Mouse (Mus musculus): ENCODE data around the gene Irf3. TPM values are rescaled to one million over a fixed set of nuclear protein-coding genes. Genes with fewer than 3 reads are reported as not detected.
A peak's percentile ranks its signal among the peaks of the same experiment; 100 is the strongest.

The Irf3 gene
- polyA plus RNA-seq, 1 experiment: 56.1 TPM

- Histone ChIP-seq H3K9ac (ENCODE audit: low read depth, poor library complexity, severe bottlenecking) (no peak overlapping the region), H3K4me1 (ENCODE audit: control insufficient read depth, insufficient read depth, low read length) (no peaks in the 10 kb centered on the region), H3K36me3 (ENCODE audit: control insufficient read depth, insufficient read depth, low read length, poor library complexity, severe bottlenecking) (peaks cover 17% of the 10 kb centered on the region; the same call in 1 of the 2 replicates), H3K9me3 (replicated peaks; ENCODE audit: control insufficient read depth, insufficient read depth, low read length, poor library complexity, severe bottlenecking) (no peaks in the 10 kb centered on the region), H3K4me3 (ENCODE audit: low read depth, low read length) (no peak overlapping the region), H3K27ac (ENCODE audit: insufficient read depth, low read length) (no peak overlapping the region), H3K27me3 (ENCODE audit: control insufficient read depth, insufficient read depth, low read length, poor library complexity, severe bottlenecking) (no peaks in the 10 kb centered on the region)
- TF ChIP-seq POLR2A (IDR thresholded peaks at IDR 0.05; ENCODE audit: insufficient read depth, low read length): no peak
- TF ChIP-seq CTCF (IDR thresholded peaks at IDR 0.05; ENCODE audit: low read depth, low read length): no peak
- no peak for TF ChIP-seq EP300 (IDR thresholded peaks at IDR 0.05; ENCODE audit: insufficient read depth, low read depth, low read length)
These were observed 16.1 kb downstream of the Irf3 start for GRCm38 (mm10) chr7:45013366-45014095.

DNA sequence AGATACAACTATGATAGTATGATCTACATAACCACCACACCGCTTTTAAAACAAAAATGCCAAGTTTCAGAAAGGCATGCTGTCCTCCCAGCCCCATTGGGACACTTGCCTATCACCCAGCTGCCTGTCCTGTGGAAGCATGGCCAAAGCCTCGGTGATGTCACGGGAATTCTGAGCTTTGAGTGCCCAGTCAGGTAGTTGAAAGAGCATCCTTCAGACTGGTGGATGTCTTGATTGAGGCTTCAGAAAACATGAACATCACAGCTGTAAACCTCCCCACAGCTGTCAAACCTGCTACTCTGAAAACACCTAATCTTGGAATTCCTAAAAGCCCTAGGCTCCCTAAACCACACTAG is 16.6 kb downstream of the Irf3 start:
- no peak overlapping the region for H3K9ac ChIP-seq (ENCODE audit: low read depth, poor library complexity, severe bottlenecking)
- no peak overlapping the region for H3K4me3 ChIP-seq (ENCODE audit: low read depth, low read length)
- peaks cover 17% of the 10 kb centered on the region; the same call in 1 of the 2 replicates for H3K36me3 ChIP-seq (ENCODE audit: control insufficient read depth, insufficient read depth, low read length, poor library complexity, severe bottlenecking)

GRCm38 (mm10) chr7:45015344-45015956 is 18.0 kb downstream of the Irf3 start:
- no peaks in the 10 kb centered on the region for H3K27me3 ChIP-seq (ENCODE audit: control insufficient read depth, insufficient read depth, low read length, poor library complexity, severe bottlenecking)
- H3K9ac ChIP-seq (ENCODE audit: low read depth, poor library complexity, severe bottlenecking): peak overlapping the region; percentile 96
- peak overlapping the region; percentile 62 for H3K27ac ChIP-seq (ENCODE audit: insufficient read depth, low read length)
- peaks cover 14% of the 10 kb centered on the region; the same call in 1 of the 2 replicates for H3K36me3 ChIP-seq (ENCODE audit: control insufficient read depth, insufficient read depth, low read length, poor library complexity, severe bottlenecking)
- H3K4me3 ChIP-seq (ENCODE audit: low read depth, low read length): peak overlapping the region; percentile 89
- no peaks in the 10 kb centered on the region for H3K4me1 ChIP-seq (ENCODE audit: control insufficient read depth, insufficient read depth, low read length)
- TF ChIP-seq EP300 (IDR thresholded peaks at IDR 0.05; ENCODE audit: insufficient read depth, low read depth, low read length) (no peak), CTCF (IDR thresholded peaks at IDR 0.05; ENCODE audit: low read depth, low read length) (no peak), POLR2A (IDR thresholded peaks at IDR 0.05; ENCODE audit: insufficient read depth, low read length) (no peak)
- H3K9me3 ChIP-seq (replicated peaks; ENCODE audit: control insufficient read depth, insufficient read depth, low read length, poor library complexity, severe bottlenecking): no peaks in the 10 kb centered on the region

More for the DNA sequence above, 16.6 kb downstream of the Irf3 start:
- TF ChIP-seq POLR2A (IDR thresholded peaks at IDR 0.05; ENCODE audit: insufficient read depth, low read length): no peak
- no peak for TF ChIP-seq EP300 (IDR thresholded peaks at IDR 0.05; ENCODE audit: insufficient read depth, low read depth, low read length)
- no peak for TF ChIP-seq CTCF (IDR thresholded peaks at IDR 0.05; ENCODE audit: low read depth, low read length)
- Histone ChIP-seq H3K27me3 (ENCODE audit: control insufficient read depth, insufficient read depth, low read length, poor library complexity, severe bottlenecking) (no peaks in the 10 kb centered on the region), H3K9me3 (replicated peaks; ENCODE audit: control insufficient read depth, insufficient read depth, low read length, poor library complexity, severe bottlenecking) (no peaks in the 10 kb centered on the region), H3K27ac (ENCODE audit: insufficient read depth, low read length) (no peak overlapping the region), H3K4me1 (ENCODE audit: control insufficient read depth, insufficient read depth, low read length) (no peaks in the 10 kb centered on the region)

DNA sequence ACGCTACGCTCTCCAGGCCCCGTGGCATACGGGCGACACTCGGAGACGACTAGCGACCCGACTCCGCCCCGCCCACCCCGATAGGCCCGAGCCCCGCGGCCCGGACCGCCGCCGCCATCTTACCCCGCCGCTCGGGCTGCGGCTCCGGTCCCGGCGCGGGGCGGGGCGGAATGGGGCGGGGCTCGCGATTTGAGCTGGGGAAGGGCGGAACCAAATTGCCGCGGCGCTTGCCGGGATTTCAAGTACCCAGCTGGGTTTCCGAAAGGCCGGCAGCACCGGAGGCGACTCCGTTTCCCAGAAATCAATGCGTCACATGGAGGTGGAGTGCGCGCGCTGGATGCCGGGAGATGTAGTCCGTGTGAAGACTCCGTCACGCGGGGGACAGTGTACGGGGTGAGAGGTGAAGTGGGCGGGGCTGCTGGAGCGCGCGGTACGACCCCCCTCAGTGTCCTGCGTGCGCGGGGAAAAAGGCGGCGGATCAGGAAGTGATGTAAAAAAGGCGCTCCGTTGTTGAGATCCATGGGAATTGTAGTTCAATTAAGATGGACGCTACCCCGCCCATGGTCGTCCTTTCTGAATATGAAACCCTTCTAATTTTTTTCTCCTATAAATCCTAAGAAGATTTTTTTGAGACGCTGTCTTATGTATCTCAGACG is 18.6 kb downstream of the Irf3 start, which contains the start of gene Scaf1:
Scaf1 (minus strand) TSS at position 407 of the 656 bp plus-strand sequence.
- H3K36me3 ChIP-seq (ENCODE audit: control insufficient read depth, insufficient read depth, low read length, poor library complexity, severe bottlenecking): peaks cover 9% of the 10 kb centered on the region; the same call in 1 of the 2 replicates
- H3K4me1 ChIP-seq (ENCODE audit: control insufficient read depth, insufficient read depth, low read length): no peaks in the 10 kb centered on the region
- H3K27ac ChIP-seq (ENCODE audit: insufficient read depth, low read length): peak within 1 kb of the TSS; percentile 62
- TF ChIP-seq CTCF (IDR thresholded peaks at IDR 0.05; ENCODE audit: low read depth, low read length) (no peak), POLR2A (IDR thresholded peaks at IDR 0.05; ENCODE audit: insufficient read depth, low read length) (no peak), EP300 (IDR thresholded peaks at IDR 0.05; ENCODE audit: insufficient read depth, low read depth, low read length) (no peak)
- no peaks in the 10 kb centered on the region for H3K9me3 ChIP-seq (replicated peaks; ENCODE audit: control insufficient read depth, insufficient read depth, low read length, poor library complexity, severe bottlenecking)
- H3K9ac ChIP-seq (ENCODE audit: low read depth, poor library complexity, severe bottlenecking): peak within 1 kb of the TSS; percentile 96
- H3K4me3 ChIP-seq (ENCODE audit: low read depth, low read length): peak within 1 kb of the TSS; percentile 89
- no peaks in the 10 kb centered on the region for H3K27me3 ChIP-seq (ENCODE audit: control insufficient read depth, insufficient read depth, low read length, poor library complexity, severe bottlenecking)

- H3K9ac ChIP-seq (ENCODE audit: low read depth, poor library complexity, severe bottlenecking): peak overlapping the region; percentile 96
- no peaks in the 10 kb centered on the region for H3K27me3 ChIP-seq (ENCODE audit: control insufficient read depth, insufficient read depth, low read length, poor library complexity, severe bottlenecking)
- TF ChIP-seq POLR2A (IDR thresholded peaks at IDR 0.05; ENCODE audit: insufficient read depth, low read length) (no peak), EP300 (IDR thresholded peaks at IDR 0.05; ENCODE audit: insufficient read depth, low read depth, low read length) (no peak), CTCF (IDR thresholded peaks at IDR 0.05; ENCODE audit: low read depth, low read length) (no peak)
- no peaks in the 10 kb centered on the region for H3K4me1 ChIP-seq (ENCODE audit: control insufficient read depth, insufficient read depth, low read length)
- H3K4me3 ChIP-seq (ENCODE audit: low read depth, low read length): peak overlapping the region; percentile 84
- peaks cover 9% of the 10 kb centered on the region; the same call in 1 of the 2 replicates for H3K36me3 ChIP-seq (ENCODE audit: control insufficient read depth, insufficient read depth, low read length, poor library complexity, severe bottlenecking)
- H3K27ac ChIP-seq (ENCODE audit: insufficient read depth, low read length): peak overlapping the region; percentile 9; the same call in 1 of the 2 replicates
- no peaks in the 10 kb centered on the region for H3K9me3 ChIP-seq (replicated peaks; ENCODE audit: control insufficient read depth, insufficient read depth, low read length, poor library complexity, severe bottlenecking)
These were observed 19.3 kb downstream of the Irf3 start for GRCm38 (mm10) chr7:45016761-45017160.
